Mouse (Mus musculus) frontal cortex, postnatal 14 days (tissue): ENCODE data around the gene Micall1.

ENCODE experiments used
- DNase-seq, 2 experiments: peaks; one replicate each; pipeline ENCODE4 v3.0.0; 2022; ENCODE audit warnings: low spot score in 2 of 2

The Micall1 gene

GRCm38 (mm10) chr15:79108421-79109320 is at the start of gene Micall1:
TSS of gene Micall1 (plus strand) at chr15:79108898.
- peak in 1 of 2 experiments; percentile 29 for DNase-seq

- no peak for DNase-seq
Measured at GRCm38 (mm10) chr15:79060887-79061565, 47.7 kb upstream of the Micall1 start.

GRCm38 (mm10) chr15:79062376-79063159 is 46.1 kb upstream of the Micall1 start, which contains the start of gene Ankrd54:
TSS of gene Ankrd54 (minus strand) at chr15:79062893.
- DNase-seq: peak; percentile 98 to 99

GRCm38 (mm10) chr15:79063160-79063740 is 45.4 kb upstream of the Micall1 start:
- no peak for DNase-seq

GRCm38 (mm10) chr15:79065086-79065770 is 43.5 kb upstream of the Micall1 start:
- no peak for DNase-seq

GRCm38 (mm10) chr15:79066276-79066675 is 42.4 kb upstream of the Micall1 start:
- no peak for DNase-seq

GRCm38 (mm10) chr15:79067631-79068030 is 41.1 kb upstream of the Micall1 start:
- DNase-seq: no peak

- DNase-seq: no peak
Measured at GRCm38 (mm10) chr15:79068416-79068815, 40.3 kb upstream of the Micall1 start.

- DNase-seq: no peak
Measured at GRCm38 (mm10) chr15:79071117-79072039, 37.3 kb upstream of the Micall1 start.

GRCm38 (mm10) chr15:79073752-79074151 is 34.9 kb upstream of the Micall1 start:
- DNase-seq: no peak

- no peak for DNase-seq
Measured at GRCm38 (mm10) chr15:79074446-79074845, 34.3 kb upstream of the Micall1 start.

GRCm38 (mm10) chr15:79074913-79075532 is 33.7 kb upstream of the Micall1 start, which contains the start of gene Eif3l:
TSS of gene Eif3l (plus strand) at chr15:79075179.
- peak; percentile 73 to 79 for DNase-seq

- no peak for DNase-seq
Measured at GRCm38 (mm10) chr15:79075658-79076365, 32.9 kb upstream of the Micall1 start.

GRCm38 (mm10) chr15:79079567-79079966 is 29.1 kb upstream of the Micall1 start:
- no peak for DNase-seq

GRCm38 (mm10) chr15:79092284-79092683 is 16.4 kb upstream of the Micall1 start:
- DNase-seq: no peak

GRCm38 (mm10) chr15:79093083-79093839 is 15.4 kb upstream of the Micall1 start:
- DNase-seq: peak in 1 of 2 experiments; percentile 23

GRCm38 (mm10) chr15:79095483-79095882 is 13.2 kb upstream of the Micall1 start:
- no peak for DNase-seq

- DNase-seq: no peak
Measured at GRCm38 (mm10) chr15:79096556-79096955, 12.1 kb upstream of the Micall1 start.
